Mouse (Mus musculus) lung, postnatal 0 days (tissue): Measurements from ENCODE around the gene Fat3. TPM values are rescaled to one million over a fixed set of nuclear protein-coding genes. Genes with fewer than 3 reads are reported as not detected.

Experiments used
- ATAC-seq: fragments of 200-750 bp; cut with Nextera tagmentation; 2 replicates; pipeline ENCODE4 v1.8.0; 2017; ENCODE audit warnings: moderate library complexity
- DNase-seq: peaks from one replicate; pipeline ENCODE4 v3.0.0-alpha.2; 2016; ENCODE audit warnings: low spot score
- H3K27ac ChIP-seq: fragments of 300-500 bp; sonication (generic); 2 replicates; pipeline ENCODE4 v1.5.1; 2014; ENCODE audit warnings: antibody characterized with exemption, mild to moderate bottlenecking, low read length, mixed read lengths
- H3K27me3 ChIP-seq: fragments of 300-500 bp; sonication (generic); replicated peaks from 2 replicates; pipeline ENCODE4 v1.6.1; 2014; ENCODE audit warnings: low read length, mixed read lengths; ENCODE audit not compliant: insufficient read depth
- H3K36me3 ChIP-seq: fragments of 300-500 bp; sonication (generic); 2 replicates; pipeline ENCODE4 v1.6.1; 2014; ENCODE audit warnings: low read length, mixed read lengths; ENCODE audit not compliant: insufficient read depth
- H3K4me1 ChIP-seq: fragments of 300-500 bp; sonication (generic); 2 replicates; pipeline ENCODE4 v1.6.1; 2014; ENCODE audit warnings: antibody characterized with exemption, low read depth, low read length, mixed read lengths; ENCODE audit not compliant: insufficient read depth
- H3K4me2 ChIP-seq: fragments of 300-500 bp; sonication (generic); replicated peaks from 2 replicates; pipeline ENCODE4 v1.6.1; 2014; ENCODE audit warnings: low read depth, mild to moderate bottlenecking, low read length, moderate library complexity, mixed read lengths
- H3K4me3 ChIP-seq: fragments of 300-500 bp; sonication (generic); 2 replicates; pipeline ENCODE4 v1.5.1; 2014; ENCODE audit warnings: low read depth, low read length
- H3K9ac ChIP-seq: fragments of 300-500 bp; sonication (generic); replicated peaks from 2 replicates; pipeline ENCODE4 v1.6.1; 2014; ENCODE audit warnings: low read depth, mild to moderate bottlenecking
- H3K9me3 ChIP-seq: fragments of 300-500 bp; sonication (generic); 2 replicates; pipeline ENCODE4 v1.6.1; 2016; ENCODE audit warnings: low read length, mixed read lengths
- CTCF ChIP-seq: IDR thresholded peaks from 2 replicates; pipeline ENCODE4 v1.5.1; 2016; ENCODE audit warnings: antibody characterized with exemption, mild to moderate bottlenecking
- EP300 ChIP-seq: IDR thresholded peaks from 2 replicates; pipeline ENCODE4 v1.6.1; 2016; ENCODE audit warnings: antibody characterized with exemption, mild to moderate bottlenecking, control low read depth
- WGBS: fragments of 180-500 bp; shearing (Covaris S2); extraction: QIAGEN DNeasy Blood & Tissue Kit; methylation state at CpG from one replicate; pipeline ENCODE4 v1.1.7; 2014; 5-methylcytosine and 5-hydroxymethylcytosine counted together
- polyA plus RNA-seq: library from polyadenylated mRNA; unstranded; fragments of >200 nt; fragmentation: Nextera tagmentation; extraction: Ambion mirVana; gene quantifications from 2 replicates; pipeline ENCODE4 v1.2.1, GENCODE M21; 2015

The Fat3 gene
- polyA plus RNA-seq, 1 experiment from 2014 or later, result 0.78 TPM

GRCm38 (mm10) chr9:15927378-15928083, 573.6 kb downstream of the Fat3 start:
- ATAC-seq, result no peak

DNA sequence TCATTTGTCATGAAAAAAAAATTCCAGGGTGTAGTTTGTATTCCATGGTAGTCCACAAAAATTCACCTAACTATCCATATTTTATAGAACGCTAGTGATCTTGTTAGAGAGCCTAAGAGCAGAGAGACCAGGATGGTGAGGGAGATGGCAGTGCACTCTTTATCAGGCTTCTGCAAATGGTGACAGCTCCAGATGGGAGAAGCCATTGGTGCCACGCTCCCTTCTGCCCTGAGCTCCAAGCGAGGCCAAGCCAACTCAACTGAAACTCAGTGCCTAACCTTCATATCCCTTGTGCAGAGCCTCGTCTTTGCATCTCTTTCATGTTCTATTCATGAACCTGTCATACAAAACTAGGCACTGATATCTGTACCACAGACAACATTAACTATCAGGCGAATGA, 575.8 kb downstream of the Fat3 start:
- Histone ChIP-seq H3K9me3 (no peaks in the 10 kb centered on the region), H3K4me1 (no peaks in the 10 kb centered on the region), H3K4me2 (no peak overlapping the region), H3K27me3 (no peaks in the 10 kb centered on the region), H3K27ac (no peak overlapping the region), H3K36me3 (no peaks in the 10 kb centered on the region), H3K4me3 (no peak overlapping the region), H3K9ac (no peak overlapping the region)
- ATAC-seq (no peak), DNase-seq (no peak)
- WGBS, result 85% methylated on average over 5 of the region's 5 CpGs
- TF ChIP-seq EP300 (no peak), CTCF (no peak)

More at GRCm38 (mm10) chr9:15927378-15928083, 573.6 kb downstream of the Fat3 start:
- DNase-seq, result no peak
- WGBS, result 46% methylated on average over 5 of the region's 5 CpGs
- Histone ChIP-seq H3K4me1 (no peaks in the 10 kb centered on the region), H3K9me3 (no peaks in the 10 kb centered on the region), H3K36me3 (no peaks in the 10 kb centered on the region), H3K4me3 (no peak overlapping the region), H3K9ac (no peak overlapping the region), H3K27me3 (no peaks in the 10 kb centered on the region), H3K4me2 (no peak overlapping the region), H3K27ac (no peak overlapping the region)
- no peak for TF ChIP-seq EP300
- TF ChIP-seq CTCF, result no peak

DNA sequence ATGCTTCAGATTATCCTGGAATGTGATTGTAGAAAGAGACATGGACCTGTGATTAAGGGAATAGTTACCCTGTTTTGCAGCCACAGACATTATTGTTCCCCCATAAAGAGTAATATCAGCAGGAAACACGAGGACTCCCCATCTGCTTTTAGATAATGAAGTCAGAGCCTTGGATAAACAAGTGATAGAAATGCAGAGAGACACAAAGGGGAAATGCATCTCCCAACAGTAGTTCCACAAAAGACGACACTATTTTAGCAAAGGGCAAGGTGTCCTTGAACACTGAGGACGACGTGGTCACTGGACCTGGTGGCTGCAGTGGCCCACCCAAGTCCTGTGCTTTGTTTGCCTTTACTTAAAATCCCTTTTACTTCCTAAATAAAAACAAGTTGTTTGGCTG, 580.8 kb downstream of the Fat3 start:
- TF ChIP-seq EP300 (no peak), CTCF (no peak)
- Histone ChIP-seq H3K27me3 (no peaks in the 10 kb centered on the region), H3K9me3 (no peaks in the 10 kb centered on the region), H3K4me2 (no peak overlapping the region), H3K9ac (no peak overlapping the region), H3K4me1 (no peaks in the 10 kb centered on the region), H3K27ac (no peak overlapping the region), H3K4me3 (no peak overlapping the region), H3K36me3 (no peaks in the 10 kb centered on the region)
- 65% methylated on average over 4 of the region's 4 CpGs for WGBS
- ATAC-seq, result no peak
- DNase-seq, result no peak

- Histone ChIP-seq H3K36me3 (no peaks in the 10 kb centered on the region), H3K4me1 (no peaks in the 10 kb centered on the region), H3K9ac (no peak overlapping the region), H3K9me3 (no peaks in the 10 kb centered on the region), H3K4me3 (no peak overlapping the region), H3K27me3 (no peaks in the 10 kb centered on the region), H3K27ac (no peak overlapping the region), H3K4me2 (no peak overlapping the region)
- WGBS, result 57% methylated on average over 5 of the region's 5 CpGs
- ATAC-seq, result no peak
- peak; percentile 8 for DNase-seq
- TF ChIP-seq EP300 (no peak), CTCF (peak; percentile 55)
Observed at GRCm38 (mm10) chr9:15919373-15920005, 581.6 kb downstream of the Fat3 start.

GRCm38 (mm10) chr9:15916600-15916999, 584.5 kb downstream of the Fat3 start:
- Histone ChIP-seq H3K27ac (no peak overlapping the region), H3K9me3 (no peaks in the 10 kb centered on the region), H3K4me1 (no peaks in the 10 kb centered on the region), H3K4me3 (no peak overlapping the region), H3K9ac (no peak overlapping the region), H3K27me3 (no peaks in the 10 kb centered on the region), H3K4me2 (no peak overlapping the region), H3K36me3 (no peaks in the 10 kb centered on the region)
- TF ChIP-seq CTCF (no peak), EP300 (no peak)
- no peak for DNase-seq
- ATAC-seq, result no peak

- Histone ChIP-seq H3K27ac (no peak overlapping the region), H3K4me2 (no peak overlapping the region), H3K36me3 (no peaks in the 10 kb centered on the region), H3K27me3 (no peaks in the 10 kb centered on the region), H3K9me3 (no peaks in the 10 kb centered on the region), H3K9ac (no peak overlapping the region), H3K4me3 (no peak overlapping the region), H3K4me1 (no peaks in the 10 kb centered on the region)
- TF ChIP-seq CTCF (no peak), EP300 (no peak)
- DNase-seq (no peak), ATAC-seq (no peak)
- 39% methylated on average over 1 of the region's 1 CpGs for WGBS
Observed at GRCm38 (mm10) chr9:15912735-15913134, 588.4 kb downstream of the Fat3 start.
